Mouse (Mus musculus): ENCODE results near the gene Nav2.

- TF ChIP-seq CTCF (IDR thresholded peaks at IDR 0.05; ENCODE audit: extremely low read depth, insufficient read depth, low read length) (no peak), POLR2A (IDR thresholded peaks at IDR 0.05; ENCODE audit: extremely low read depth, insufficient read depth, low read length) (no peak)
Observed at GRCm38 (mm10) chr7:49430808-49431207, 522.3 kb downstream of the Nav2 start.

Data from cortical plate, adult 2 months (tissue).